Mouse (Mus musculus) urinary bladder, adult 18-20 months (tissue): Measurements from ENCODE around the gene Pafah1b1.

Experiments used
- DNase-seq, 2 experiments: peaks; one replicate each; pipeline ENCODE4 v3.0.0; 2022; ENCODE audit warnings: low spot score in 2 of 2, mixed read lengths in 2 of 2

The Pafah1b1 gene

DNA sequence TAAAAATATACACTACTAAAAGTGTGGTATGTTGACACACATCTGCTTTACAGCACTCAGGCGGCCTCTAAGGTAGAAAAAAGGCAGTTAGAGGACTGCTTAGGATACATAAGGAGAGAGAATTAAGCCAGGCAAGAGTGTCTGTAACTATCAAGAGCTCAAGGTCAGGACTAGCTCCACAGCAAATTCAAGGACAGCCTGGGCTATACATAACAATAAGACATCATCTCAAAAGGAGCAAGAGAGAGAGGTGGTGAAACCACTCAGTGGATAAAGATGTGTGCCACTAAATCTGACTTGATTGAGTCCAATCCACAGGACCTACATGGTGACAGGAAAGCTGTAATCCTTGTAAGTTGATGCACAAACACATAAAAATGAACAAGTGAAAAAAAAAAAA, 3.8 kb downstream of the Pafah1b1 start:
- DNase-seq: no peak

DNA sequence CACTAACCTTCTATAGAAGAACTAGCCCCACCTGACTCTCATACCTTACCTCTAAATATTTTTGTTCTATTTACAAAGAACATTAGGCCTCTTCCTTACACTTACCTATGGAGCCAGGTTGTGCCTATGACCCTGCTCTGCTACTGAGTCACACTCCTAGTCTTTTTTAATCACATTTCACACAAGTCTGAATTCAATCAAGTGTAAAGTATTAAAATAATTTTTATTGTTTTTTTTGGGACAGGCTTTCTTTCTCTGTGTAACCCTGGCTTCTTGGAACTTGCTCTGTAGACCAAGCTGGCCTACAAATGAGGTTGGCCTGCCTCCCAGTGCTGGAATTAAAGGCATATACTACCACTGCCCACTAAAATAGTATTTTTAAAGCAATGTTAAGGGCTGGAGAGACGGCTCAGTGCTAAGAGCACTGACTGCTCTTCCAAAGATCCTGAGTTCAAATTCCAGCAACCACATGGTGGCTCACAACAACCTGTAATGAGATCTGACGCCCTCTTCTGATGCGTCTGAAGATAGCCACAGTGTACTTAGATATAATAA, 8.4 kb downstream of the Pafah1b1 start:
- no peak for DNase-seq

DNA sequence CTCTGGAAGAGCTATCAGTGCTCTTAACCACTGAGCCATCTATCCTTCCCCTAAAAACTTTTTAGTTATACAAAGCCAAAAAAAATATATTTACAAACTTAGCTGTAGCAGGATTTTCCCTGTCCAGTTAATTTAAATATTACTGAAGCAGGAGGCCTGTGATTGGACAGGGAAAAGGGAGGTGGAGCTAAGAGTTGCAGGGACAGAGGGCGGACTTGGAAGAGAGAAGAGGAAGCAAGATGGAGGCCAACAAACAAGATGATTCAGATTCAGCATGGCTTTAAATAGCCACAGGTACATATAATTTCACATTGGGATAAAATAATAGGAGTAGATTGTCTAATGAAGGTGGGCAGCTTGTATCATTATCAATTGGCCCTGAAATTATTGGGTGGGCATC, 13.8 kb downstream of the Pafah1b1 start:
- no peak for DNase-seq

DNA sequence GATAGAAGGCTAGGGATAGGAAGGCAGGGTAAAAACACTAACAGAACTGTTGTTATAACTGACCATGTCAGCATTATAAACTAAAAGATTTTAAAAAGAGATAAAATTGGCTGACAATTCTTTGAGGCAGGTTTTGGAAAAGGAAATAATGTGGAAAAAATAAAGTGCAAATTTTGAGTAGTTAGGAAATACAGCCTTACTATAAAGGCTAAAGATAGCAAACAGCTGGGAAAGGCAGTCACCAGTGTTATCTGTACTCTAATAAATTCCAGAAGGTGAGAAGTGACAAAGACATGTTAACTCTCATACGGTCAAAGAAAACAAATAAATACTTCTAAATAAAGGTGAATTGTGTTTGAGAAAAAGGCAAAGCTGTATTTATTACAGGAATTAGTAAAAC, 15.7 kb downstream of the Pafah1b1 start:
- no peak for DNase-seq

DNA sequence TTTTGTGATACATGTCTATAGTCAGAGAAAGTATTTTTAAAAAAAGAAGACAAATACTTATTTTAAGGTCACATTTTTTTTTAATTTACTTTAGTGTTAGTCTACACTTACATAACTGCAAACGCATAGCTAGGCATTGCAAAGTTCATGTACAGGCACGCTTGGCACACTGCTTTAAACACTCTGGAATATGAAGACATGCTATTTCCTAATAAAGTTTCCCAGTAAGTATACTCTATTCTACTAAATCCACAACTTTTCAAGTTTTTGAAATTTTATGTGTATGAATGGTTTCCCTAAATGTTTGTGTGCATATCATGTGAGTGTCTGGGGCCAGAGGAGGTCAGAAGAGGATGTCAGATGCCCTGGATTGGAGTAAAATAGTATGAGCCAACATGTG, 20.4 kb downstream of the Pafah1b1 start:
- no peak for DNase-seq

DNA sequence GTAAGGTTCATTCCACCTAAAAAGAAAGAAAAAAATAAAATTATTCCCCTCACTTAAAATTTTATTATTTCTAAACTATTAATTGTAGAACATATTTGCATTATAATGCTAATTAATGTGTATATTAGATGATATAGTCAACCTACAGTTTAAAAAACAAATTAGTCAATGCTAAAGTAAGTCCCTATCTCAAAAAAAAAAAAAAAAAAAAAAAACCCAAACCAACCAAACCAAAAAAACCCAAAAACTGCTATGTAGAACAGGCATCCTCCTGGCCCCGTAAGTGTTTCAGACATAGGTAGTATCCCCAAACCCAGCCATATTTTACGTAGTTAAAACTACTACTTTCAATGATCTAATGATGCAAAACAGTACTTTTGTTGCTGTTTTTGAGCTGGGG, 25.0 kb downstream of the Pafah1b1 start:
- DNase-seq: no peak

DNA sequence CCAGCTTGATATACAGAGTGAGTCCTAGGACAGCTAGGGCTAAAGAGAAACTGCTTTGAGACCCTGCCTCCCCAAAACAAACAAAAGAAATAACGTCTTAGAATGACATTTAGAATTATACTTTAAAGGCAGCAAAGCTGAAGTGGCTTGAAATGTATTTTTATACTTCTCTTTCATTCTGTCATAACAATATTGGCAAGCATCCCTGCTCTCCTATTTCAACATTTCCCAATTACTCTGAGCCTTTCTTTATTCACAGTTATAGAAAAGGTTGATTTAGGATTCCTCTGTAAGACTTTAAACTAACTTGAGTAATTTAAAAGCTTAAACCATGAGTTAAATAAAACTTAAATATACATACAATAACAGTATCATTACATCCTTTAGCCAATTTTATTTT, 32.3 kb downstream of the Pafah1b1 start:
- DNase-seq: no peak

DNA sequence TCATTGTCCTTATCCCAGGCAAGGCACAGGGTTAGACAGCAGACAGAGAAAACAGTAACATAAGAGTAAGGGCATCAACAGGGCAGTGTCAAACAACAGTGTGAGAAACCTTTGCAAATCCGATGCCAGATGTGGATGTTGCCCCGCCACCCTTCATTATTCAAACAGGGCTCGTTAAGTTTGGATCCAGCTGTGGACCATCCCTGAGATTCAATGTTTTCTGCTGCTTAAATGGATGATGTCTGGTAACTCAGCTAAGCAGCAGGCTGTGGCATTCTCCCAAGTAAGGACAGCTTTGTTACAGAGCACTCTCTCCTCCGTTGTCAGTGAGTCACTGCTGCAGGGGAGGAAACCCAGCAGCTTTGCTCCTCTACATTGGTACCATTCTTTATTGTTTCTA, 49.3 kb downstream of the Pafah1b1 start:
- DNase-seq: no peak

DNA sequence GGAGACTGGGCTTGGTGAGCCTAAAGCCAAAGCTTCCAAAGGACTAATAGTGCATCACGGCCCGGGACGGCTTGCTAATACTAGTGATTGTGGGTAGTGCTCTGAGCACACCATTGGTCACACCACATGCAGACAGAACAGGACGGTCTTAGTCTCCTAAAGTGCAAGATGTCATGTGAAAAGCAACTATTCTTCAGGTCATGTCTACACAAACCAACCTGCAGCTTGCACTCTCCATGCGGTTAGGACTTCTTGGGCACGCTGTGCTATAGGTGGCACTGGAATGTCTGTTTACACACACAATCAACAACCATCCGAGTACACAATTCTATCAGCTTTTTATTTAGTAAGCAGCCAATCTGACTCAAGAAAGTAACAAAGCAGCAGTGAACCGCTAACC, 49.8 kb downstream of the Pafah1b1 start:
- no peak for DNase-seq

DNA sequence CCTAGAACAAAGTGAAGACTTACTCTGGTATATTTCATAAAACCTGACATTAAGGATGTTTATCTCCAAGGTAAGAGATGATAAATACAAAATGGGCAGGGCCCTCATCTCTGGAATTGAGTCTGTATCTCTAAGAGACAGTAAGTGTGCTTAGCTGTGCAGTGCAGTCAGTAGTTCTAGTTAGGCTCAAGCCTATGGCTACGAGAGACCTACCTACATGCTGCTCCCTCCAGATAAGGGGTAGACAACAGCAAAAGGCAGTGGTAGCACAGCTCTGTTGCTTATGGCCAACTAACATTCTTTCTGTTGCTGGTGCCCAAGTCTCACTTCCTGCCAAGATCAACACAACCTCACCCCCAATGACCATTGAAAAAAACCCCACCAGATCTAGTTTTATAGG, 50.9 kb downstream of the Pafah1b1 start:
- DNase-seq: no peak

DNA sequence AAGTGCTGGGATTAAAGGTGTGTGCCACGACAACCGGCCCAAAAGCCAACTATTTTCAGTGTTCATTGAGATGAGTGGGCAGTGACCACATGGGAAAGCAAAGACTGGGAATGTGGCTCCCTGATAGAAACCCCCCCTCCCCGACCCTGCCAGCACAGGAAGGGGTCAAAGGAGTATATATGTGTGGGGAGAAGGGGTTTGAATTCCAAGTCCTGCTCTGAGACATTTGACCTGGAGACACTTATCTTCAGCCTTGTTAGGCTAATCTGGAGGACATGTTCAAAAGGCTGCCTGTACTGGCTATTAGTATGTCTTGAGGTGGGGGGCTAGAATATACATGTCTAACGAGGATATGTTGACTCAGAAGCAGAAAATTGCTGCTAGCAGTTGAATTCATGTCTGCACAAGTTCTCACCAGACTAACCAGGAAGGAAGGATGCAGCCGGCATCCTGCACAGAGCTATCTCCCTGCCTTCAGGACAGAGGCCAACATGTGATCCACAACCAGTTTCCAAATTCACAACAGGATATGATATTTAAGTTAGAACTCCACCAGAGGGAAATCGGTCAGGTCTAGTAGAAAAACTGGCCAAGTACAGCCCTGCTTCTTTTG, 51.5 kb downstream of the Pafah1b1 start:
- no peak for DNase-seq

DNA sequence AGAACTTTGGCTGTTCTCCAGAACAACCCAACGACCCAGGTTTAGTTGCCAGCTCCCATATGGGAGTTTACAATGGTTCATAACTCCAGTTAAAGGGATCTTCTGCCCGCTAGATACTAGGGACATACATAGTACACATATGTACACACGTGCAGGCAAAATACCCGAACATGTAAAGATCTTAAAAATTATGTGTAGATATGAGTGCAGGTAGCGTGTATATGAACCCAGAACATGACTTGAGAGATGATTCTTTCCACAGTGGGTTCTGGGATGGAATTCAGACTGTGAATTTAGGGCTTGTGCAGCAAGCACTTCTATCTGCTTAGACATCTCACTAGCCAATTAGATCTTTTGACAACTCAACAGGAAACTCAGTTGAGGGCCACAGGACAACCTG, 52.6 kb downstream of the Pafah1b1 start:
- no peak for DNase-seq

DNA sequence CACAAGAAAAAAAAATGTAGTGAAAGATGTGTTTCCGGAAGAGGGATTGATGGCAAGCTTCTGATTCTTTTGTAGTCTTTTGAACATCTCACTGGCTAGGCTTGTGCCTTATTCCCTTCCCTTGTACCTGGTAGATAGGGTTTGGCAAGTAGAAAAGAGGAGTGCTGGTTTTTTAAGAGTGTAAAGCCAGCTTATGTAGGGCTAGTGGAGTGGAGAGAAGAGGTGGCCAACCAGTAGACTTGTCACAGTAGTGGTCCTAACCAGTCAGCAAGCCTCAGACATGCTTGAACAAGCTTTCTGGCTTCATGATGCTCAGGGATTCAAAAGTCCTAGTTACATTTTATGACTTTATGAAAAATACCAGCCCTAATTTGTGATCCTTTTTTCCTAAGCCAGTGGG, 53.5 kb downstream of the Pafah1b1 start:
- DNase-seq: no peak

DNA sequence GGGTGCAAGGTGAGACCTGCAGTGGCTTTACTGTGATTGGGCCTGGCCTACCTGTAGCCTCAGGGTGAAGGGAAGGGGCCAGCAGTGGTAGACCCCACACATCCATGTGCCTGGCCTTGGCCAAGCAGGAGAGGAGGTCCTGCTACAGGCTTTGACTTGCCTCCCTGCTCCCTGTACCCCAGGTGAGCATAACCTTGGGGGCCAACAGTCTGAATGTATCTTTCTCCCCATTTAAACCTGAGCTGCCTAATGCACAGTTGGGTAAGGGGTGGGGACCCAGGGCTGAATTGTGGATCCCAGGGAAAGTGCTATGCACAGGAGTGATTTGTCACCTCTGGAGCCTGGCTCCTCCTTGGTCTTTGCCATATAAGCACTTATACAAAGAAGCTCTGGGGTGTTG, 54.3 kb downstream of the Pafah1b1 start:
- no peak for DNase-seq

DNA sequence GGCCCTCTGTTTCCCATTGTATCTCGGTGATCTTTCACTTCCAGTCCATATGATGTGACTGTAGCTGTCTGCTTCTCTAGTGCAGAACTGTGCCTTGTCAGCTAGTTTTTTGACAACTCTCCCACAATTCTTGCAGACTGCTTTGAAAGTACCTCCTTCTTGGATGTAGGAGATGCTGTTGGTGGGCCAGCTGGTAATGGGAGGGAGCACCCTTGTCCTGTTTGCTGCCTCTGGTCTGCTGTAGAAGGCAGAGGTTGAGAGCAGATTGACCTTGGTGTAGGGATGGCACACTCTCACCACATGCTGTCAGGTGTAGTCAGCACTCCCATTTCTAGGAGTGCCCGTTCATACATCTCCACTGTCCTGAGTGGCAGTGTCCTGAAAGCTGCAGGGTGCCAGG, 55.5 kb downstream of the Pafah1b1 start:
- no peak for DNase-seq

DNA sequence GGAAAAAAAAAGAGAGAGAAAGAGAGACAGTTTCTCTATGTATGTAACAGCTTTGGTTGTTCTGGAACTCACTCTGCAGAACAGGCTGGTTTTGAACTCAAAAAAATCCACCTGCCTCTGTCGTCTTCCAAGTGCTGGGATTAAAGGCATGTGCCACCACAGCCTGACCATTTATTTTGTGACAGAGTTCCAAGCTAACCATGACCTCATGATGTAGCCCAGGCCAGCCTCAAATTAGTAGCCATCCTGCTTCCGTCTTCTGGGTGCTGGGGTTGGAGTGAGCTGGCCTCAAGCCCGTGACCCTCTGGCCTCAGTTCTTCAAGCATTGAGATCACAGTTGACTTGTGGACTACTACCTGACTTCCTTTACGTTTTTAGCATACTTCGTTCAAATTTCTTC, 56.0 kb downstream of the Pafah1b1 start:
- DNase-seq: no peak

DNA sequence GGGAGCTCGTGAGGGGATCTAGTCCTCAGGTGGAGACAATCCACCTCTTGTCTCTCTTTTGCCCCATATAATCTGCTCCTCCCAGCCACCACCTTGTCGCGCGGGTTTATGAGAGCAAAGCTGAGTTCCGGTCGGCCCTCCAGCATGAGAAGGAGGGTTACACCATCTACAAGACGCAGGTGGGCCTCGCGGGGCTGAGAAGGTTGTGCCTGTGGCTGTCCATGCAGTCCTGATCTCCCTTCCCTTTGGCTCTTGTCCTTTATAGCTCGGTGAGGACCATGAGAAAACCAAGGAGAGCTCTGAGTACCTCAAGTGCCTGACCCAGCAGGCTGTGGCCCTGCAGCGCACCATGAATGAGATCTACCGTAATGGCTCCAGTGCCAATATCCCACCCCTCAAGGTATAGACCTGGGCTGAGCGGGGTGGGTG, 56.9 kb downstream of the Pafah1b1 start:
- DNase-seq: no peak

DNA sequence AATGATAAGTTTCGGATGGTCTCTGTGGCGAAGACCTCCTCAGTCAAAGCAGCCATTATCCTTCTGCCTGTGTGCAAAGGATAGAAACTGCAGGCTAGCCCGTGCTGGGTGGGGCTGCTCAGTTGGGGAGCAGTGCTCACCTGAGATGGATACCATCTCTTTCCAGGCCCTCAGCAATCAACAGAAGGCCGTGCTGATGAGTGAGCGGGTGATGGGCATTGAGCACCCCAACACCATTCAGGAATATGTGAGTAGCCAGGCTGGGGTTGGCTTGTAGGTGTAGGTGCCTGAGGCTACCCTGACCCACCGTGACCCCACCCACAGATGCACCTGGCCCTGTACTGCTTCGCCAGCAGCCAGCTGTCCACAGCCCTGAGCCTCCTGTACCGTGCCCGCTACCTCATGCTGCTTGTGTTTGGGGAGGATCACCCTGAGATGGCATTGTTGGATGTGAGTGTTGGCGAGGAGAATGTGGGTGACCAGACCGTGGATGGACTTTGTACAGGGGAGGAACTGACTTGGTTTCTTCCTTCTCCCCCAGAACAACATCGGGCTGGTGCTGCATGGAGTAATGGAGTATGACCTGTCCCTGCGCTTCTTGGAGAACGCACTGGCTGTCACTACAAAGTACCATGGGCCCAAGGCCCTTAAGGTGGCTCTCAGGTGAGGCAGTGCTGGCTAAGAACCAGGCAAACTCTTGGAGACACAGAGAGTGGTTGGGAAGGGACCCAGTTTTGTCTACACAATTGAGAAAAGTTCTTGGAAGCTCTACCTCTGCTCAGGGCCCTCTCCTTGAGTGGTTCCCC, 57.5 kb downstream of the Pafah1b1 start:
- DNase-seq: no peak

DNA sequence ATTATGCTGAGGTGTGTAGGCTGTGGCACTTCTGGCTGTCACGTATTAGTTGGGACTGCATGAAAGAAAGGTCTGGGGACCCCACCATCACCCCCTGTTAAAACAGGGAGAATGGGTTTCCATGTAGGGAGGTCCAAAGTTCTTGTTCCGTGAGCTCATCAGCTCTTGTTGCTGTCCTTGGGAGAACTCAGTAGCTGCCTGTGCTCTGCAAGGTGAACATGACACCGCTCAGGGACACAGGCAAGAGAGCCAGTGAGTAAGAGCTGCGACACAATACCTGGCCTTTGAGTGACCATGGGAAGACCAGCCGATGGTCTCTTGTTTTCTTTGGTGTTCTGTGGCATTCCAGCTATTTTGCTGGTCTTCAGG, 58.2 kb downstream of the Pafah1b1 start:
- no peak for DNase-seq

DNA sequence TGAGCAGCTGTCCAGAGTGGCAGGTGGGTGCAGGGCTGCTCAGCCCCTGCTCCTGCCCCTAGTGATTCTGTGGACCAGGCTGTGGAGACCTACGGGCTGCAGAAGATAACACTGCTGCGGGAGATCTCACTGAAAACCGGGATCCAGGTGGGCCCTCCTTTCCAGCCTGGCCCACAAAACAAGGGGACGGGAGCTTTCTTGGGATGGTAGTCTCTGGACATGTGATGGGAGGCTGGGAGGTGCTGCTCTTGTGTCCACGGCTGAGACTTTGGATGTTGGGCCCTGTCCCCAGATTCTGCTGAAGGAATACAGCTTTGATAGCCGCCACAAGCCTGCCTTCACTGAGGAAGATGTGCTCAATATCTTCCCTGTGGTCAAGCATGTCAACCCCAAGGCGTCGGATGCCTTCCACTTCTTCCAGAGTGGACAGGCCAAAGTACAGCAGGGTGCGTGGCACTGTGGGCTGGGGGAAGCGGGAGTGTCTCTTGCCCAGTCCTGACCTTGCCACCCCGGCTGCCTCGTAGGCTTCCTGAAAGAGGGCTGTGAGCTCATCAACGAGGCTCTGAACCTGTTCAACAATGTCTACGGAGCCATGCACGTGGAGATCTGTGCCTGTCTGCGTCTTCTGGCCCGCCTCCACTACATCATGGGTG, 58.7 kb downstream of the Pafah1b1 start:
- no peak for DNase-seq

DNA sequence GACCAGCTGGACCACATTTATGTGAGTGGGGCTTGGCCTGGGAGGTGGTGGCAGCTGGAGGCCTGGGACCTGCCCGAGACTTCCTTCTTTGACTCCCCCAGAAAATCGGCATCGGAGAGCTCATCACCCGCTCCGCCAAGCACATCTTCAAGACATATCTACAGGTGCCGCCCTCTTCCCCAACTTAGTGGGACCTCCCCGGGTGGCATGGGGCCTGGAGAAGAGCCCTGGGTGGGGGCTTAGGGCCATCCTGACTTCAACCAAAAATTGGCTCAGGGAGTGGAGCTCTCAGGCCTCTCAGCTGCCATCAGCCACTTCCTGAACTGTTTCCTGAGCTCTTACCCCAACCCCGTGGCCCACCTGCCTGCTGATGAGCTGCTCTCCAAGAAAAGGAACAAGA, 59.6 kb downstream of the Pafah1b1 start:
- DNase-seq: no peak

DNA sequence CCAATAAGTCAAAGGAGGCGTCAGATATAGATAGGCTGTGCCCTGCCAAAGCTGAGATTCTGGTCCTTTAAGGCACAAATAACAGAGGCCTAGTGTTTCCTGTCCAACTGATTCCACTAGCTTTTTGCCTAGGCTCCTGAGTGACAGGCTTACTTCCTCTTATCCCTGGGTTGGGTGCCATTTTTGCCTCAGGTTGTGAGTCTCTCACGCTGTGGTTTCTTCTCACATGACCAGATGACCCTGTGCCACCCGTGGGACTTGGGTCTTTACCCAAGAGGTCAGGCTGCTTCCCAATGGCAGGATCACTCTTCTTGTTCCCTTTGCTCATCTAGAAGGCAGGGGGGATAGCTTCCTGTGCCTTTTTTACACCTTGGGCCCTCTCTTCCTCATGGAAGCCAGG, 60.2 kb downstream of the Pafah1b1 start:
- no peak for DNase-seq

DNA sequence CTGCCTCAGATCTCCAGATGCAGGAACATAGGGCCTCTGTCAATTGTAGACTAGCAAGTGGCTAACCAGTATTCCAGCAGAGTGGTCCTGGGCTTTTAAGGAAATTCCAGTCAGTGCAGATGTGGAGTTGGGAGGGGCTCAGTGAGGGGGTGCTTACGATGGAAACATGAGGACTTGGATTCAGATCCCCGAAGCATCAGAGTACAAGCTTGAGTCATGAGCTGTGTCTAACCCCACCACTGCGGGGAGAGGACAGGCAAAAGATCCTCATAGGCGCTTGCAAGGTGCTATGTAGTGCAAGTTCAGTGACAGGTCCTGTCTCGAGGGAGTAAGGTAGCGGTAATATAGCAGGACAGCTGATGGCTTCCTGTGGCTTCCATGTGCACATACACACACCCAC, 62.2 kb downstream of the Pafah1b1 start:
- DNase-seq: no peak
